Comparison of ENCODE assay signal across 25 mouse cellular contexts in the genomic region with DNA sequence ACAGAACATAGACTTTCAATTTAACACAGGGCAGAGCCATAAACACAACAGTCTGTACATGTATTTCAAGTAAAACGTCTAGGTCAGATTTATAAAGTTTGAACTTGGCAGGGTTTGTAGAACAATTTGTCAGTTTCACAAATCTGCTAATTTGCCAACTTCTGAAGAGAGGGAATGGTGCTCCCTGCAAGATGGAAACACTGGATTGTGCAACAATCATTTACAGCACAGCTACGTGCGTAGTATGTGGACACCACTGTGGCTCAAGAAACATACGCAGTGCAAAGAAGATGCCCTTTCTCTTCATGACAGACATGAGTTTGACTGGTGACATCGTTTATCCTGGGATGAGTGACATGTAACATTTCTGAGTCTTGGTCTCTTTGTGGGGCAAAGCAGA. TPM values are rescaled to one million over a fixed set of nuclear protein-coding genes. Genes with fewer than 3 reads are reported as not detected.
A peak's percentile ranks its signal among the peaks of the same experiment; 100 is the strongest.
DNase-seq lines count a peak whose midpoint lies in the region; ATAC-seq and TF ChIP-seq lines count a peak whose summit lies in the region.
"Had no signal": no experiment of that assay in that cellular context is flagged by ENCODE, and none has a peak within 500 bp of the region (broad histone marks: within the 10 kb centered on the region; RNA-seq: fewer than 3 reads in every experiment).

No protein-coding gene starts in this region.

- no peak for TF ChIP-seq POLR2A in myocyte (IDR thresholded peaks at IDR 0.05; ENCODE audit: insufficient read length, low read depth)

- H3K27me3 ChIP-seq in kidney, postnatal 0 days (ENCODE audit: insufficient read depth, low read length): no peaks in the 10 kb centered on the region
- H3K27me3 ChIP-seq in embryonic facial prominence, embryonic 15.5 days: no peaks in the 10 kb centered on the region
- H3K27me3 ChIP-seq in myocyte (ENCODE audit: control insufficient read depth, insufficient read depth, insufficient read length): no peaks in the 10 kb centered on the region
- H3K27me3 ChIP-seq: heart, embryonic 12.5 days; liver, embryonic 12.5 days; megakaryocyte, embryonic 14.5 days; neural tube, embryonic 12.5 days had no signal

- no peak overlapping the region for H3ac ChIP-seq in myocyte (ENCODE audit: control insufficient read depth, insufficient read length)

- no peak overlapping the region for H3K27ac ChIP-seq in kidney, postnatal 0 days
- H3K27ac ChIP-seq in embryonic facial prominence, embryonic 15.5 days (replicated peaks): 0 out of 2 replicates have a peak overlapping the region, but pooled peaks have one; percentile 12
- H3K27ac ChIP-seq: hindbrain, embryonic 10.5 days; layer of hippocampus, adult 2 months; liver, embryonic 12.5 days; neural tube, embryonic 12.5 days had no signal

- H3K9ac ChIP-seq in kidney, postnatal 0 days (ENCODE audit: low read depth, low read length): no peak overlapping the region
- no peak overlapping the region for H3K9ac ChIP-seq in embryonic facial prominence, embryonic 15.5 days
- H3K9ac ChIP-seq: forebrain, postnatal 0 days; heart, embryonic 12.5 days; liver, embryonic 12.5 days; neural tube, embryonic 12.5 days had no signal

- ATAC-seq in kidney, postnatal 0 days (replicated peaks; ENCODE audit: low FRiP score, low read depth): no peak
- ATAC-seq in embryonic facial prominence, embryonic 15.5 days (ENCODE audit: insufficient number of reproducible peaks, low FRiP score, low TSS enrichment, low read depth): no peak
- ATAC-seq: forebrain, postnatal 0 days; liver, embryonic 12.5 days had no signal

- no peak overlapping the region for H3K4me2 ChIP-seq in kidney, postnatal 0 days (ENCODE audit: low read length)
- no peak overlapping the region for H3K4me2 ChIP-seq in embryonic facial prominence, embryonic 15.5 days (replicated peaks)
- no peak overlapping the region for H3K4me2 ChIP-seq in myocyte (ENCODE audit: low read depth)
- H3K4me2 ChIP-seq: heart, embryonic 12.5 days; liver, embryonic 12.5 days; neural tube, embryonic 12.5 days had no signal

- DNase-seq in kidney, postnatal 0 days (ENCODE audit: low spot score): peak; percentile 47
- DNase-seq in kidney, adult 8-10 months: no peak
- DNase-seq in MN1 (ENCODE audit: low spot score): peak; percentile 26
- DNase-seq in ovary, postnatal 14 days (ENCODE audit: low spot score): no peak
- DNase-seq in right cerebral cortex, postnatal 4 days: no peak
- no peak for DNase-seq in right cerebral cortex, adult 2 months (ENCODE audit: low spot score in 2 of 2)
- DNase-seq: cerebellum, adult 11 months; cerebellum, postnatal 10 days; forebrain, postnatal 0 days; gastrocnemius, postnatal 25 days; heart, adult 18-20 months; heart, postnatal 10 days; kidney, adult 9 months; kidney, postnatal 25 days; lung, adult 2 months; midbrain, embryonic 14.5 days; retina, postnatal 1 day had no signal

- TF ChIP-seq CTCF in kidney, postnatal 0 days (IDR thresholded peaks at IDR 0.05; ENCODE audit: low read depth): no peak

- no peaks in the 10 kb centered on the region for H3K9me3 ChIP-seq in kidney, postnatal 0 days (replicated peaks; ENCODE audit: low read length)
- H3K9me3 ChIP-seq in embryonic facial prominence, embryonic 15.5 days (replicated peaks): no peaks in the 10 kb centered on the region
- H3K9me3 ChIP-seq: heart, embryonic 12.5 days; hindbrain, embryonic 10.5 days; liver, embryonic 12.5 days; neural tube, embryonic 12.5 days had no signal

- peaks cover 5% of the 10 kb centered on the region for H3K79me2 ChIP-seq in myocyte (ENCODE audit: control insufficient read depth, insufficient read depth)

- no peaks in the 10 kb centered on the region for H3K36me3 ChIP-seq in kidney, postnatal 0 days (ENCODE audit: insufficient read depth, low read length)
- no peaks in the 10 kb centered on the region for H3K36me3 ChIP-seq in embryonic facial prominence, embryonic 15.5 days
- H3K36me3 ChIP-seq in myocyte (ENCODE audit: control insufficient read depth, insufficient read depth): no peaks in the 10 kb centered on the region
- H3K36me3 ChIP-seq: heart, embryonic 12.5 days; hindbrain, embryonic 10.5 days; liver, embryonic 12.5 days; neural tube, embryonic 12.5 days had no signal

- WGBS in kidney, postnatal 0 days: 64% methylated on average over 5 of the region's 5 CpGs
- 33% methylated on average over 5 of the region's 5 CpGs for WGBS in embryonic facial prominence, embryonic 15.5 days

- H3K4me3 ChIP-seq in kidney, postnatal 0 days (replicated peaks; ENCODE audit: low read depth, low read length): no peak overlapping the region
- no peak overlapping the region for H3K4me3 ChIP-seq in embryonic facial prominence, embryonic 15.5 days (replicated peaks)
- no peak overlapping the region for H3K4me3 ChIP-seq in myocyte
- H3K4me3 ChIP-seq: heart, embryonic 12.5 days; hindbrain, embryonic 10.5 days; layer of hippocampus, adult 2 months; liver, embryonic 12.5 days; megakaryocyte, embryonic 14.5 days; neural tube, embryonic 12.5 days had no signal

- no peaks in the 10 kb centered on the region for H3K4me1 ChIP-seq in kidney, postnatal 0 days (replicated peaks; ENCODE audit: insufficient read depth, low read length)
- no peaks in the 10 kb centered on the region for H3K4me1 ChIP-seq in embryonic facial prominence, embryonic 15.5 days
- H3K4me1 ChIP-seq: heart, embryonic 12.5 days; hindbrain, embryonic 10.5 days; liver, embryonic 12.5 days; megakaryocyte, embryonic 14.5 days; neural tube, embryonic 12.5 days had no signal

TF ChIP-seq in myocyte, 11 proteins besides CTCF, POLR2A, EP300 and RAD21:
- TF ChIP-seq SRF (IDR thresholded peaks at IDR 0.05; ENCODE audit: control insufficient read depth, insufficient read length, low read depth) (no peak), CEBPB (IDR thresholded peaks at IDR 0.05; ENCODE audit: insufficient read depth, poor library complexity, severe bottlenecking) (0 out of 2 replicates have a peak, but pooled peaks have one; percentile 7)

RNA-seq across cellular contexts. Expression of a gene that starts 24.4 kb away (rescaled TPM):
- polyA plus RNA-seq in kidney, postnatal 0 days (2015; fragmentation: Nextera tagmentation; extraction: Ambion mirVana): 13.9 and 15.3 TPM in 2 replicates
- 41.9 and 42.9 TPM in 2 replicates for polyA plus RNA-seq in embryonic facial prominence, embryonic 15.5 days (2015; fragmentation: Nextera tagmentation; extraction: Ambion mirVana)
- 12.8 TPM for polyA plus RNA-seq in myocyte (2012; fragmentation: generic; extraction: Trizol)

Comparison
In these comparisons a context has a peak if more than half of its experiments do, and no peak if none do; other contexts are left out.
1. DNase-seq: peak in kidney, postnatal 0 days (single experiment) and MN1 (single experiment); none in kidney, adult 8-10 months (0 of 2), ovary, postnatal 14 days (single experiment), right cerebral cortex, postnatal 4 days (single experiment) and right cerebral cortex, adult 2 months (0 of 2).